Mouse (Mus musculus): ENCODE measurements at regions not wholly inside any gene's neighbourhood (a gene's known extent, or its start where the extent isn't known, plus 50 kb on each side); places are given as distances from the start of the nearest gene placed in this dataset.

DNA sequence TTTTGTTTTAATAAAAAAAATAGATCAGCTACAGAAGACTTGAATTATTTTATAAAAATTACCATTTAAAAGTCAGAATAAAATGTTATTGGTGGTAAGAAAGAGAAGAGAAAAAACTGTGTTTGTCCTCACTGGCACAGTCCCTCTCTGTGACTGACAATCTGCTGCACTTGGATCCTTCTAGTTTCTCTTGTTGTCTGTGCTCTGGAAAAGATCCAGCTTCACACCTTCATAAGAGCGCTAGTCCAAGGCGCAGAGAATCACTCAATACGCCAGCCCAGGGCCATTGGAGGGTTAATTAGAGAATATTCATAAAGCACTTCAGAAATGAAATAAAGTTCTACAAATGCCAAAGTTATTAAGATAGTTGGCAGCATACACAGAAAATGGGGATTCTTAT, 153.8 kb downstream of the Lmbrd1 start:
- no peak for DNase-seq

DNA sequence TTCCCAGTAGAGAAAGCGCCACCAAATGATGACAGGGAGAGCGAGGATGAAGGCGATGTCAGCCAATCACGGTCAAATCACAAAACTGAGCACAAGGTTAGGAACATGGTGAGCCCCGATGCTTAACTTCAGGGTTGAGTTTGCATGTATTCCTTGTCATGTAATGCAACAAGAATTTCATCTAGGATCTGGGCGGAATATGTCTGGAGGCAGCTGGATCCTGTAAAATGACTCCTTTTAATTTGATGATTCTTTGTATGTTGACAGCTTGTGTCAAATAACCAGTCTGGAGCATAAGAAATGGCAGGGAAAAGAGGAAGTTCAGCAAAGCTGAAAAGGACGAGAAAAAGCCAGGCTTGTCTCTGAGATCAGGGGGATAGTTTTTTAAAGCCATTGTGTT, 188.4 kb downstream of the Lmbrd1 start:
- no peak for DNase-seq

DNA sequence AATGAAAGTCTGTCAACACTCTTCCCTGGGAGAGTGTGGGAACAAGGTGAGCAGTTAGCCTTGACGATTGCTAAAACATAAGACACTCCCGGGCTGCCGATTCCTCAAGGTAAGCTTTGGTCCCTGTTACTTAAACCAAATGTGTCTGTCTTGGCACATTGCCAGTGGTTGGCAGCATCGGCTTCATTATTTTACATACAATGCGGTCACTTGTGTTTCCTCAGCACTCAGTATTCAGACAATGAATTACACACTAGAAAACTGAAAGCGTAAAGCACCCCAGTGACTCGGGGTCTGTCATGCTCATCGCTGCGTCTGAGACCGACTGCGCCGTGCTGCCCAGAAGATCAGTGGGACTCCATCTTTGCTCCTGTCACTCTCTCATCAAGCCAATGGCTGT, 191.3 kb downstream of the Lmbrd1 start:
- peak; percentile 72 for DNase-seq

DNA sequence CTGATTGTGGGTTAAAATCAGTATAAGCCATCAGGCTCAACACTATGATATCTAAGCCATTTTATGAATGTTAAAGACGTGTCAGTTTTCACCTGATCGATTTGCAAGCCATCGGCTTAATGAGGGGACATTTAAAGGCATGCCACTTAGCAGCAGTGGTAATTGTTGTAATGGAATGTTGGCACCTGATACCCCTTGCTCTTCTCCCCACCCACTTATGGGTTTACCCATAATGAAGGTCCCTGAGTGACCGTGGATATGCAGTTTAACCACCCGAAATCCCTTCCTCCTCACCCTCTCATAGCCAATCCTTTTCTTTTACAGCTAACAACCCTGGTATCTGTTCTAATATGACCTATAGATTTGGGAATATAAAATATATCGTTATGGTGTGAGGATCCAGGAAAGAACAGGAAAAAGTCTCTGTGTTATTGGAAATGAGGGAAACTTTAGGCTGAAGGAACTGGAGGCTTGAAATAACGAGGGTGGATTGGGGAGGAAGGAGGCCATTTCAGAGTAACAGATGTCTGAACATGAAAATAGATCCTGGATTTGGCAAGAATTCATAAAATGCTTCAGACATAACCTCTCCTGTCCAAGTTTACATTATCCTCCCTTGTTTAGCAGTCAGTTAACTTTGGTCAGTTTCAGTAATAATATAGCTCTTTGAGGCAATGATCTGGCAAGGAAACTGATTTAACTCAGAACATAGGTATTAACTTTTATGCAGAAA, 192.4 kb downstream of the Lmbrd1 start:
- no peak for DNase-seq

DNA sequence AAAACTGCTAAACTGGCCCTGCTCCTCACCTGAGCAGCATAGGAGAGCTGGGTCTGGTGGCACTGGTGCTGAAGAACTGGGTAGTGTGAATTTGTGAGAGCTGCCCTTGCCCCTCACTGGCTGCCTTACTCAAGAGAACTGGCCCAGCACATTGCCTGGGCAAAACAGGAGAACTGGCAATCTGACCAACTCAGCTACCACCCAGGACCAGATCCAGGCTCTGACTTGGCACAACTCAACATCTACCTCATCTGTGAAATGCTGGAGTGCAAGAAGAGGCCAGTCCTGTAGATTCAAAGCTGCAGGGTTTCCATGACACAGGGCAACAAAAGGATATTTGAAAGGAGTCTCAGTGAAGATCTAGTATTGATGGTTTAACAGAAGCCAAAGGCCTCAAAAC, 198.6 kb downstream of the Lmbrd1 start:
- DNase-seq, result peak; percentile 70

DNA sequence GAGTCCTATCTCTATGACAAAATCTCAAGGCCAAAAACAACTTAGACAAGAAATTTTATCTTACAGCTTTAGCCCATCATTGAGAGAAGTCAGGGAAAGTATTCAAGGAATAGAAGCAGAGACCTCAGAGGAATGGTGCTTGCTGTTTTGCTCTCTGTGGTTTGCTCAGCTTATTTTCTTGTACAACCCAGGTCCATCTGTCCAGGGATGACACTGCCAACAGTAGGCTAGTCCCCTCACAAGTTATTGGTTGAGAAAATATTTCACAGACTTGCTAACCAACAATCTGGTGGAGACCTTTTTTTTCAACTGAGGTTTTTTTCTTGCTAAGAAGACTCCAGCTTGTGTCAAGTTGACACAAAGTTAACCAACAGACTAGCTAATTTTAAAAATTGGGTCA, 205.2 kb downstream of the Lmbrd1 start:
- peak; percentile 80 for DNase-seq

DNA sequence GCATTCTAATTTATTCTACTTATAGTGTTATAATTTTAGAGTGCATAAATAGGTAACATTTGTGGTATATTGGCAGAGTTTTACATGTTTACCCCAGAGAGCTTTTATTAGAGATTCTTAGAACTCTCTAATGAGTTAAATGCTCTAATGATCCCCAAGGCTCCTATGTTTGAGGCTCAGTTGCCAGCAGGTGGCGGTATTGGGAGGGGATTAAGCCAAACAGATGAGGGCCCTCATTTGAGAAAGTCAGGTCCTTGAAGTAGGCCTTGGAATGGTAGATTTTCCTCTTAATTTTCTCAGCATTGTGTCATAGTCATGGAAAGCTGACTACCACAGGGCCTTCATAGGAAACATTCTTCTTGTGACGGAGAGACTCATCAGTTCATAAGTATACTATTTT, 222.8 kb downstream of the Lmbrd1 start:
- peak; percentile 52 for DNase-seq

DNA sequence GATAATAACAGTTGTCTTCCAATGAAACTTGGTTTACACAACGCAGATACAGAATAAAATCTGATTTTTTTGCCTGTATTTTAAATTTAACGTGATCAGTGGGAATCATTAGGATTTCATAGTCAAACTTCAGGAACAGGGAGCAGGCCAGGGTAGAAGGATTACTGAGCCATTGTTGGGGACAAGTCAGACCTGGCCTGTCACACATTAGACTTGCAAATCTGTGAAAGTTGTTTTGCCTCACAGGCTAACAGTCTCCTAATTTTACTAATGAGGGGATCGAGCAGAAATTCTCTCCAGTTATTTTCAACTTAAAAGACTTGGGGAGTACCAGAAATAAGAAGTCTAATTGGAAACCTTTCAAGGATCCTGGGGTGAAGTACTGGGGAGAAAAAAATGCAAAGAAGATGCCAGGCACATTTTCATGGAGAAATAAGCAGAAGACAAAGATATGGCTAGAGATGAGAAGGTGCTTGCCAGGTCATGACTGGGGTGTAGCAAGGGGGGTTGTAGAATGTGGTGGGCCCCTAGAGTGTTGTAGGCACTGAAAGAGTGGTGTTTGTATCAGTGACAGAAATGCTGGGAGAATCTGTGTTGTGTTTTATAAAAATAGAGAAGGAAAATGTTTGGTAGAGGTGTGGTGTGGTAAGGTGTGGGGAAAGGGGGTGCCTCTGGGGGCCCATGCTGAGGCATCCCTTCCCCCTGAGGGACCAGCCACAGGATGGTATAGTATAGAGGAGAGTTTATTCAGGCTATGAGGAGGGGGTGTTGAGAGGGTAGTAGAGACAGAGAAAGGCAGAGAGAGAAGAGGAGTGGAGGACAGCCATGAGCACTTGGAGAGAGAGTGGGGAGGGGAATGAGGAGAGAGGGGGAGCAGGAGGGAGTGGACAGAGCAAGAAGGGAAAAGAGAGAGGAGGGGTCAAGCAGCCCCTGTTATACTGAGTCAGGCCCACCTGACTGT, 260.2 kb downstream of the Lmbrd1 start:
- no peak for DNase-seq

DNA sequence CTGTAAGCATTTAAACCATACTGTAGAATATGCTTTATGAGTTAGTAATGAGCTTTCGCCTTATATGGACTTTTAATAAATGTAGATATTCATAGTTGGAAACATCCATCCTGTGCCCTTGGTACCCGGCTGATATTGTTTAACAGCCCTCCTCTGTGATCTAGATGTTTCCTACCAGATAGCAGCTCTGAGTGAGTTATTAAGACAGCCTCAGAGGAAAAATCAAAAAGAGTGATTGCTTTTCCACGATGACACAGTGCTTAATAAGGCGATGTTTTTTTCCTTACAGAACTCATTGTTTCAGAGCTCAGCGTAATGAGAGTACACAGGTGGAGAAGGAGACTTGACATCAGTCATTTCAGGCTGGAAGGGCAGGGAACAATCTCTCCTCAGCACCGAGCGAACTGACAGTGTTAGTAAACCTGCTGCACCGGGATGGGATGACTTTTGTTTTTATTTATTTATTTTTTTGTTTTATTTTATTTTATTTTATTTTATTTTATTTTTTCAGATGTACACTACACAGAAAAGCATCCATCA, 264.4 kb downstream of the Lmbrd1 start:
- DNase-seq, result no peak

DNA sequence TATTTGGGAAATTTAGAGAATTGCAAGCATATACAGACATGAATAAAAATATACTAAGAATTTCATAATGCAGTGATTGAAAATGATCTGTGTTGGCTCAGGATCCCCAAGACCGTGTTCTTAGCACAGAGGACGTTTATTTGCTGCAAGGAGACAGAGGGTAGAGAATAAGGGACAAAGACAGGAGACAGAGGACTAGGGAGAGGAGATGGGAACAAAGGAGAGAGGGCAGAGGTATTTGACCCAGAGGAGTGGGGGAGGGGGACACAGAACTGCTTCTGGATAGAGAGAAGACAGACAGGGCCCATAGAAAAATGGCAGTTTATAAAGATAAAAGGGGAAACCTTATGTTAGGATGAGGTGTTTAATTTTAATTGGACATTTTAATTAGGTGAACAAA, 265.0 kb downstream of the Lmbrd1 start:
- no peak for DNase-seq

DNA sequence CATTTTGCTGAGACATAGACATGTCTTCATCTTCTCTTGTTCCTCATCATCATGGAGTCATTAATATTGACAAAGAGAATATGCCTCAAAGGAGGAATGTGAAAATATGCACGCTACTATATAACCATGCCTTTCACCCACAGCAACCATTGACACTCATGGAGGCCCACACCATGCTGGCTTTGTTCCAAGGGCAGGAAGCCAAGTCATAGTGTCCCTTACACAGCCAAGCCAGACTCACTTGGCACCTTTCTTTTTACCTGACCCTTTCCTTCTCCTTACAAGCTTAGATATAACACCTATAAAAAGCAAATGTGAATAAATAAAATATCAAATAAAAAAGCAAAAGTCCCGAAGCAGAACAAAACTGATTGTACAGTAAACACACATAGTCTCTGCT, 294.3 kb downstream of the Lmbrd1 start:
- no peak for DNase-seq

DNA sequence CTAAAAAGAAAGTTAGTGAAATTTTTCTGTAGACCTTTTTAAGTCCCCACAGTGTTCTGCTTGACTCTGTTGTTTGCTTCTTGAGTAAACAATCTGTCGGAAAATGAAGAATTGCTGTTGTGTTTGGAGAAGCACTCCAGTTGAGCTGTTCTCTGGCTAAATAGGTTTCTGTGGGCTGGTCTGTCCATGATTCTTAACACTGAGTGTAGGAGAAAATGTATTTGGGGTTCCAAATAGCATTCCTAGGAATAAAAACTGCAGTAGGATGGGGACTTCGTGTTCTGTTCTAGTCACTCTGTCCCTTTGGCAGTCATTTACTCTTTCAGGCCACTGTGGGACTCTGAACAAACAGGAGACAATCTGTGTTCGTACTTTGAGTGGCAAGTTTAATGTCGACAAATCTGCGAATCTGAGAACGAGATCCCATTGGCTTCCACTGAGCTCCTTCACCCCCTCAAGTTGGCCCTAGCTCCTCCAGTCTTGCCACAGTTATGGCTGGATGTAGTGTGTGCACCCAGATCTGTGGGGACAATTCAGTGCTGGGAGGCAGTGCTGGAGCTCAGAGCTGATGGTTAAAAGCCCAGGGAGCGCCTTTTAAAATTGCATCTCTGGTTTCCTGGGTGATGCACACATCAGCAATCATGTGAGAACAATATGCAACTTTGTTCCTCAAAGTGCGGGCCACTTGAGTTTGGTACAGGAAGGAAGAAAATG, 330.2 kb downstream of the Lmbrd1 start:
- DNase-seq, result no peak

DNA sequence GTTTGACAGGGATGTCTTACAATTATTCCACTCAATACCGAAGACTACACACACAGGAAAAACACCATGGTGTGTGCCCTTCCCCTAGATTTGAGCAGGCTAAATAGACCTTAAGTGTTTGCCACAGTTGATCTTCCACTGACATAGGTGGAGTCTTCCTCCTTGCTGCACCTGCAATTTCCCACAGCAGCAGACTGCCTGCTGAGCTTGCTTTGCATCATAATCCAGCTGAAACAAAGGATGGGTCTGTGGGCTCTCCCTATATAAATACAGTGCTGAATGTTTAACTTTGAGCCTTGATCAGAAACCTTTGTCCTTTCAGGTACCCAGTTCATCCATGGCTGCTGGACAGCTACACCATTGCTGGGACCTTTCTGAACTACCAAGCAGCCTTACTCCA, 334.3 kb downstream of the Lmbrd1 start:
- DNase-seq, result no peak

Data from cerebellum, adult 11-12 months (tissue).